Mouse (Mus musculus) bone marrow macrophage, adult 2 months (primary cell): ENCODE results near the gene Mdn1.

ENCODE experiments used
- CTCF ChIP-seq: IDR thresholded peaks from 2 replicates; pipeline ENCODE4 v1.5.1; 2012; ENCODE audit warnings: low read depth, mild to moderate bottlenecking, low read length, moderate library complexity
- POLR2A ChIP-seq: IDR thresholded peaks from 2 replicates; pipeline ENCODE4 v1.6.1; 2012; ENCODE audit warnings: mild to moderate bottlenecking, low read depth, low read length, borderline replicate concordance

DNA sequence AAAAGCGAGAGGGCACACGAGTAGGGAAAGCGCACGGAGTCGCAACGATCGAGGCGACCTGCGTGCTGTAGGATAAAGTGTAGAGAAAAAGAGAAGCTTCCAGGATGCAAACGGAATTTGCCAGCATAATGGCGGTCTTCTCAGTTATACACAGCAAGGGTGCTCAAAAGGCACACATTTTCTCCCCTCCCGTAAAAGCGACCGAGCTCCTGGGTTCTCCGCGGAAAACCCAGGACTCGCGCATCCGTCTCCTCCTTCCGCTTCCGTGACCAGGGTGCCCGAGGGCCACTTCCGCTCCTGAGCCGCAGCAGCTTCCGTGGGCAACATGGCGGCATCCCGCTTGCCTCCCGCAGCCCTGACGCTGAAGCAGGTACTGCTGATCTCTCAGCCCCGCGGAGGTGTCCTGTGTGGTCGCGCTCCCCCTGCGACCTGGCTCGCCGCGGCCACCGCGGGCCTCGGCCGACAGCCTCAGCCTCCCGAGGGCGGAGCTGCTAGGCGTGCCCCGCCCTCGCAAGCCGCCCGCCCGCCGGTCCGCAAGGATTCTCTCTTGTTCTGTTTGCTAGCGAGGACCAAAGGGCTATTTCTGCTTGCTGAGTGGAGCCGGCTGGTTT is 143.2 kb downstream of the Mdn1 start, which contains the start of gene Lyrm2:
- TF ChIP-seq POLR2A (no peak), CTCF (no peak)
